In the genomic region with DNA sequence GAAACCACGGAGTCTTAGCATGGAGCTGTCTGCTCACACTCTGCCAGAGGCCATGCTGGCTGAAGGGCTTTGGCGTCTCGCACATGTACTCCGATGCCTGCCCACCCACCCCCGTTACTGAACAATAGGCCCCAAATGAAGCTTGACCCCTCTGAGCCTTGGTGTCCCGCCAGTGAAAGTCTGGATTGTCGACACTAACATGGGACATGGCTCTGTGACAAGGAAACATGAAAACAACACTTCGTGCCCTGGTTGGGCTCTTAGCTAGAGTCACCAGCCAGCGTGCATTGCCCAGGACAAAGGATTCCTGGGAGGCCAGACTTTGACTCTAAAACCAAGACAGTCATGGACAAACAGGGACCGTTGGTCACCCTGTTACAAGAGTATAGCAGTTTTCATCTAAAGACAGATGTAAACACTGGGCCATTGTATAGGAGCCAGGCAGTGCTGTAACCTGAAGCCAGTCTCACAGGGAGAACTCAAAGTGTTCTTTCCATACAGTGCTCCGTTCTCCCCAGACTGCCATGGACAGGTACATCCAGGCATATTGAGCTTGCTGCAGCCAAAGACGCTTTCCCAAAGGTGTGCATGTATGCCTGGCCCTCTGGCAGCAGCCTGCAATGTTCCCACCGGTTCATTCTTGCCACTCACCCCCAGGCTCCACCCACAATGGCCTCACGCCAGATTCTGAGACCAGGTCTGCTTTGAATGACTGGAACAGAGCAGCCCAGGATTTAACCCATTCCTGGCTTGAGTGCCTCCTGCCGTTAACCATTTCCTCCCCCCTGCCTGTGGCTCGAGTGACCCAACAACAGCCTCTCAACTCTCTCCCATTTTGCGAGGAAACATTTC, we compare ENCODE assay signal across 7 mouse cellular contexts. TPM values are rescaled to one million over a fixed set of nuclear protein-coding genes. Genes with fewer than 3 reads are reported as not detected.
A peak's percentile ranks its signal among the peaks of the same experiment; 100 is the strongest.
DNase-seq lines count a peak whose midpoint lies in the region; ATAC-seq lines count a peak whose summit lies in the region.

No protein-coding gene starts in this region.

- ATAC-seq in hindbrain, embryonic 12.5 days (ENCODE audit: low FRiP score): peak; percentile 84
- peak; percentile 78 for ATAC-seq in limb, embryonic 13.5 days (ENCODE audit: low FRiP score, low read depth)
- ATAC-seq in midbrain, embryonic 15.5 days (replicated peaks): peak; percentile 73

- H3K9me3 ChIP-seq in hindbrain, embryonic 12.5 days (replicated peaks): no peaks in the 10 kb centered on the region
- H3K9me3 ChIP-seq in limb, embryonic 13.5 days: no peaks in the 10 kb centered on the region
- H3K9me3 ChIP-seq in midbrain, embryonic 15.5 days: no peaks in the 10 kb centered on the region

- 7% methylated on average over 17 of the region's 17 CpGs for WGBS in hindbrain, embryonic 12.5 days
- 11% methylated on average over 17 of the region's 17 CpGs for WGBS in limb, embryonic 13.5 days
- WGBS in midbrain, embryonic 15.5 days: 4% methylated on average over 17 of the region's 17 CpGs

- H3K4me3 ChIP-seq in hindbrain, embryonic 12.5 days: no peak overlapping the region
- H3K4me3 ChIP-seq in limb, embryonic 13.5 days: peak overlapping the region; percentile 27
- H3K4me3 ChIP-seq in midbrain, embryonic 15.5 days: peak overlapping the region; percentile 5; the same call in 1 of the 2 replicates

- H3K27ac ChIP-seq in hindbrain, embryonic 12.5 days: peak overlapping the region; percentile 80
- peak overlapping the region; percentile 88 for H3K27ac ChIP-seq in limb, embryonic 13.5 days
- H3K27ac ChIP-seq in midbrain, embryonic 15.5 days: peak overlapping the region; percentile 70

- peaks cover 4% of the 10 kb centered on the region; the same call in 1 of the 2 replicates for H3K27me3 ChIP-seq in hindbrain, embryonic 12.5 days
- no peaks in the 10 kb centered on the region for H3K27me3 ChIP-seq in limb, embryonic 13.5 days
- no peaks in the 10 kb centered on the region for H3K27me3 ChIP-seq in midbrain, embryonic 15.5 days (replicated peaks)

- peaks cover 5% of the 10 kb centered on the region; the same call in 1 of the 2 replicates for H3K36me3 ChIP-seq in hindbrain, embryonic 12.5 days
- peaks cover 8% of the 10 kb centered on the region; the same call in 1 of the 2 replicates for H3K36me3 ChIP-seq in limb, embryonic 13.5 days
- H3K36me3 ChIP-seq in midbrain, embryonic 15.5 days (replicated peaks): no peaks in the 10 kb centered on the region

- H3K9ac ChIP-seq in hindbrain, embryonic 12.5 days: no peak overlapping the region
- no peak overlapping the region for H3K9ac ChIP-seq in limb, embryonic 13.5 days
- H3K9ac ChIP-seq in midbrain, embryonic 15.5 days: no peak overlapping the region

- peak overlapping the region; percentile 48 for H3K4me2 ChIP-seq in hindbrain, embryonic 12.5 days (replicated peaks)
- H3K4me2 ChIP-seq in limb, embryonic 13.5 days (replicated peaks): peak overlapping the region; percentile 63
- H3K4me2 ChIP-seq in midbrain, embryonic 15.5 days: peak overlapping the region; percentile 38

- peaks cover 46% of the 10 kb centered on the region for H3K4me1 ChIP-seq in hindbrain, embryonic 12.5 days
- H3K4me1 ChIP-seq in limb, embryonic 13.5 days: peaks cover 61% of the 10 kb centered on the region
- peaks cover 43% of the 10 kb centered on the region for H3K4me1 ChIP-seq in midbrain, embryonic 15.5 days

- DNase-seq in MN1 (ENCODE audit: low spot score) (peak; percentile 88), R1 (ENCODE audit: low read depth, low spot score) (peak; percentile 63)
- DNase-seq in embryo, embryonic 11.5 days (ENCODE audit: low read depth, low spot score): peak; percentile 81
- DNase-seq in thymus, postnatal 10 days (ENCODE audit: low spot score in 2 of 2): no peak

RNA-seq across cellular contexts. Expression of gene Mn1, which starts 23.6 kb away (rescaled TPM):
- 61.0 and 62.7 TPM in 2 replicates for polyA plus RNA-seq in hindbrain, embryonic 12.5 days (2016; fragmentation: Nextera tagmentation; extraction: Ambion mirVana)
- polyA plus RNA-seq in limb, embryonic 13.5 days (2015; fragmentation: Nextera tagmentation; extraction: Ambion mirVana): 22.8 and 22.9 TPM in 2 replicates
- polyA plus RNA-seq in midbrain, embryonic 15.5 days (2015; fragmentation: Nextera tagmentation; extraction: Ambion mirVana): 60.1 and 64.8 TPM in 2 replicates

Comparison
In these comparisons a context has a peak if more than half of its experiments do, and no peak if none do; other contexts are left out.
1. DNase-seq: peak in MN1 (single experiment), R1 (single experiment) and embryo, embryonic 11.5 days (single experiment); none in thymus, postnatal 10 days (0 of 2).
2. Peak in every context shown above with its lines, with median percentiles within 50 percentile points of each other: ATAC-seq, H3K27ac ChIP-seq and H3K4me2 ChIP-seq.